Mouse (Mus musculus): Measurements from ENCODE around the gene Prmt7. TPM values are rescaled to one million over a fixed set of nuclear protein-coding genes. Genes with fewer than 3 reads are reported as not detected.

Gene Prmt7
- total and polyA plus RNA-seq, 2 experiments from 2014 or later, result 51.9 to 60.0 TPM

DNA sequence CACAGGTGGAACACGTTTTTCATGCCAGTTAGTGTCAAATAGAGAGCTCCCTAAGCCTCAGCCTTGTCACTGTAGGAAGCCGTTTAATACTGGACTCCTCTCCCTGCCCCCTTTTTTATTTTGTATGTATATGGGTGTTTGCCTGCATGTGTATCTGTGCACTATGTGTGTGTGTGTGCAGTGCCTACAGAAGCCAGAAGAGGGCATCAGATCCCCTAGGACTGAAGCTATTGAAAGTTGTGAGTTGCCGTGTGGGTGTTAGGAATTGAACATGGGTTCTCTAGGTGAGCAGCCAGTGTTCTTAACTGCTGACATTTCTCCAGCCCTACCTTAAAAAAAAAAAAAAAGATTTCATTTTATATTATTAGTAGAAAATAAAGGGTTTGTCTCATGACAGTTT lies 89.0 kb downstream of the Prmt7 start:
- WGBS, result 87% methylated on average over 3 of the region's 3 CpGs
- ATAC-seq (ENCODE audit: low FRiP score), result no peak

DNA sequence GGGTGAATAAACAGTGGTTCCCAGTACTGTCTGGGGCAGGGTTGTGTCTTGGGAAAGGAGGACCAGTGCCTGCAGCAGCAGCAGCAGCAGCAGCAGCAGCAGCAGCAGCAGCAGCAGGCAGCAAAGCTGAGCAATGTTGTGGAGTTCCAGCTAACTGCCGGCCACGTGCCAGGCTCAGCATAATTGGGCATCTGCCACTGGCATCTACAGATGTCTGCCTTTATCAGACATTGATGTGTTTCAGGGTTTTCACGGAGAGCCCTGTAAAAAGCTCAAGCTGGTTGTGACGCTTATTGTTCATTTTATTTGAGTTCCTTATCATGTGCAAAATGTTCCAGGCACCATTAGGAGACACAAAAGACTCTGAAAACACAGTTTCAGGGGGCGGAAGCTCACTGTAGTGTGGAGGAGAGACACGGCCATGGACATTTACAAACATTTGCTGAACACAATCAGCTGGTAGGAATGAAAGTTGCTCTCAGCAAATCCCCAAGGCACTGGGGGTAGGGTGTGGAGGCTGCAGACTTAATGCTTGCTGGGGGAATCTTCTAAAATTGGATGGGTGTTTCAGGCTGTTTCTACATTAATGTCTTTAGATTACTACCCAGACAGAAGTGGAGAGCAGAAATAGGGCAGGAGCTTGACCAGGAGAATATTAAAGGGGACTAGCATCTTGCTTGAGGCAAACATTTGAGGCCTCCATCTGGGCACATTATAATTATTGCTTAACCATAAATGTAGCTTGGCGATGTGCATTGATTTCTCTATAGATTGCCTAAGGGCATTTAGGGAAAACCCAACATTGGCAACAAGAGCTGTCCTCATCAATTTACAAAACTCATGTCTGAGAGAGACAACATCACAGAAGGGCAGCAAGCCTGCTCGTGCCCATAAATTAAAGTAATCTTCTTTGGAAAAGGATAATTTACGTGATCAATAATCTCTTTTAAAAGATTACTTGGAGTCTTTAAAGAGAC lies 90.3 kb downstream of the Prmt7 start:
- Histone ChIP-seq H3K4me2 (ENCODE audit: low read depth, low read length, poor library complexity, severe bottlenecking) (no peak overlapping the region), H3K27ac (ENCODE audit: low read depth, low read length) (peak overlapping the region; percentile 44; the same call in 1 of the 2 replicates), H3K27me3 (ENCODE audit: insufficient read depth, low read length) (no peaks in the 10 kb centered on the region), H3K36me3 (ENCODE audit: insufficient read depth, low read length) (no peaks in the 10 kb centered on the region), H3K4me1 (ENCODE audit: insufficient read depth, low read length) (peaks cover 6% of the 10 kb centered on the region; the same call in 1 of the 2 replicates), H3K9me3 (ENCODE audit: low read length) (no peaks in the 10 kb centered on the region), H3K4me3 (ENCODE audit: low read depth, low read length) (no peak overlapping the region), H3K9ac (replicated peaks; ENCODE audit: low read length, poor library complexity, severe bottlenecking) (no peak overlapping the region; the same call in 1 of the 2 replicates)
- WGBS, result 29% methylated on average over 9 of the region's 9 CpGs
- DNase-seq (ENCODE audit: low spot score), result peak; percentile 57
- no peak for ATAC-seq (ENCODE audit: low FRiP score)
- no peak for TF ChIP-seq CTCF (IDR thresholded peaks at IDR 0.05)

More for the DNA sequence above, 89.0 kb downstream of the Prmt7 start:
- Histone ChIP-seq H3K36me3 (ENCODE audit: insufficient read depth, low read length) (no peaks in the 10 kb centered on the region), H3K9ac (replicated peaks; ENCODE audit: low read length, poor library complexity, severe bottlenecking) (no peak overlapping the region), H3K9me3 (ENCODE audit: low read length) (no peaks in the 10 kb centered on the region), H3K27ac (ENCODE audit: low read depth, low read length) (no peak overlapping the region), H3K27me3 (ENCODE audit: insufficient read depth, low read length) (no peaks in the 10 kb centered on the region), H3K4me3 (ENCODE audit: low read depth, low read length) (no peak overlapping the region), H3K4me1 (ENCODE audit: insufficient read depth, low read length) (peaks cover 6% of the 10 kb centered on the region; the same call in 1 of the 2 replicates), H3K4me2 (ENCODE audit: low read depth, low read length, poor library complexity, severe bottlenecking) (no peak overlapping the region)
- peak; percentile 41; the same call in 1 of the 2 replicates for TF ChIP-seq CTCF (IDR thresholded peaks at IDR 0.05)
- no peak for DNase-seq (ENCODE audit: low spot score)

Other genes with a start within 250 kb of the Prmt7 start
- 11.8 and 12.1 TPM in 2 replicates for gene Slc12a4, start 244.8 kb upstream of the Prmt7 start, total RNA-seq (2014; rRNA removed)
- gene Slc12a4, start 244.8 kb upstream of the Prmt7 start, polyA plus RNA-seq (2015; fragmentation: Nextera tagmentation; extraction: Ambion mirVana), result 9.6 and 12.0 TPM in 2 replicates
- gene Dpep3, start 231.5 kb upstream of the Prmt7 start, total RNA-seq (2014; rRNA removed), result not detected in 2 replicates
- gene Dpep3, start 231.5 kb upstream of the Prmt7 start, polyA plus RNA-seq (2015; fragmentation: Nextera tagmentation; extraction: Ambion mirVana), result not detected in 2 replicates
- gene Dus2, start 219.6 kb upstream of the Prmt7 start, total RNA-seq (2014; rRNA removed), result 16.3 and 18.8 TPM in 2 replicates
- gene Dus2, start 219.6 kb upstream of the Prmt7 start, polyA plus RNA-seq (2015; fragmentation: Nextera tagmentation; extraction: Ambion mirVana), result 21.3 and 22.2 TPM in 2 replicates
- not detected in 2 replicates for gene Dpep2nb, start 205.0 kb upstream of the Prmt7 start, total RNA-seq (2014; rRNA removed)
- not detected in 2 replicates for gene Dpep2nb, start 205.0 kb upstream of the Prmt7 start, polyA plus RNA-seq (2015; fragmentation: Nextera tagmentation; extraction: Ambion mirVana)
- gene Ddx28, start 199.1 kb upstream of the Prmt7 start, total RNA-seq (2014; rRNA removed), result 29.7 and 36.3 TPM in 2 replicates
- 22.8 and 22.9 TPM in 2 replicates for gene Ddx28, start 199.1 kb upstream of the Prmt7 start, polyA plus RNA-seq (2015; fragmentation: Nextera tagmentation; extraction: Ambion mirVana)
- 16.5 and 18.0 TPM in 2 replicates for gene Nfatc3, start 152.1 kb upstream of the Prmt7 start, total RNA-seq (2014; rRNA removed)
- 1.8 and 2.7 TPM in 2 replicates for gene Nfatc3, start 152.1 kb upstream of the Prmt7 start, polyA plus RNA-seq (2015; fragmentation: Nextera tagmentation; extraction: Ambion mirVana)
- 0.77 TPM in 1 of 2 replicates, not detected in the other for gene Esrp2, start 74.0 kb upstream of the Prmt7 start, total RNA-seq (2014; rRNA removed)
- 0.31 TPM in 1 of 2 replicates, not detected in the other for gene Esrp2, start 74.0 kb upstream of the Prmt7 start, polyA plus RNA-seq (2015; fragmentation: Nextera tagmentation; extraction: Ambion mirVana)
- 21.3 and 22.5 TPM in 2 replicates for gene Pla2g15, start 60.5 kb upstream of the Prmt7 start, total RNA-seq (2014; rRNA removed)
- gene Pla2g15, start 60.5 kb upstream of the Prmt7 start, polyA plus RNA-seq (2015; fragmentation: Nextera tagmentation; extraction: Ambion mirVana), result 16.7 and 18.7 TPM in 2 replicates
- 37.1 and 44.3 TPM in 2 replicates for gene Slc7a6, start 42.1 kb upstream of the Prmt7 start, total RNA-seq (2014; rRNA removed)
- gene Slc7a6, start 42.1 kb upstream of the Prmt7 start, polyA plus RNA-seq (2015; fragmentation: Nextera tagmentation; extraction: Ambion mirVana), result 40.2 and 41.7 TPM in 2 replicates
- 40.5 and 53.3 TPM in 2 replicates for gene Slc7a6os, start within 50 bp of the Prmt7 start, total RNA-seq (2014; rRNA removed)
- gene Slc7a6os, start within 50 bp of the Prmt7 start, polyA plus RNA-seq (2015; fragmentation: Nextera tagmentation; extraction: Ambion mirVana), result 33.8 and 35.2 TPM in 2 replicates
- gene Smpd3, start 127.1 kb downstream of the Prmt7 start, total RNA-seq (2014; rRNA removed), result 111 and 114 TPM in 2 replicates
- 74.0 and 81.5 TPM in 2 replicates for gene Smpd3, start 127.1 kb downstream of the Prmt7 start, polyA plus RNA-seq (2015; fragmentation: Nextera tagmentation; extraction: Ambion mirVana)
- gene Zfp90, start 204.4 kb downstream of the Prmt7 start, total RNA-seq (2014; rRNA removed), result 28.6 and 30.4 TPM in 2 replicates
- gene Zfp90, start 204.4 kb downstream of the Prmt7 start, polyA plus RNA-seq (2015; fragmentation: Nextera tagmentation; extraction: Ambion mirVana), result 34.8 and 36.5 TPM in 2 replicates